Mouse (Mus musculus): Measurements from ENCODE around the gene H2-Ke6.
A peak's percentile ranks its signal among the peaks of the same experiment; 100 is the strongest.

The H2-Ke6 gene

GRCm38 (mm10) chr17:34027656-34028223, at the start of gene H2-Ke6:
H2-Ke6 (minus strand) TSS chr17:34028060.
- DNase-seq (ENCODE audit: low spot score): peak; percentile 86

DNA sequence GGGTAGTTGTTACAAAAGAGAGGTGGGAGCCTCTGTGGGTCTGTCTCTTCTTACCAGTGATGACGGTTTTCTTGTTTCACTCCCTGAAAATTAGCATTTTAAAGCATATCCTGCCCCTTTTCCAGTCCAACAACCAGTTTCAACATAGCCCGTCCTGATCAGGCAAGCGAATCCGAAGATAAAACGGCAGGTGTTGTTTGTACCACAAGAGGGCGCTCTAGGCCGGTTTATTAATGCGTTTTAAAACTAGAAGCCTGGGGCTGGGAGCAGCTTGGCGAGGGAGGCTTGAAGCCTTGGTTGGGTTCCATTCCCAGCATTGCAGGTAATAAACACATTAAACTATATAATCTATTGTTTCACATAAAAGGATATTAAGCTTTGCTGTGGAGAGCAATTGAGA, 49.7 kb upstream of the H2-Ke6 start:
- peak; percentile 39 for DNase-seq (ENCODE audit: low spot score)

DNA sequence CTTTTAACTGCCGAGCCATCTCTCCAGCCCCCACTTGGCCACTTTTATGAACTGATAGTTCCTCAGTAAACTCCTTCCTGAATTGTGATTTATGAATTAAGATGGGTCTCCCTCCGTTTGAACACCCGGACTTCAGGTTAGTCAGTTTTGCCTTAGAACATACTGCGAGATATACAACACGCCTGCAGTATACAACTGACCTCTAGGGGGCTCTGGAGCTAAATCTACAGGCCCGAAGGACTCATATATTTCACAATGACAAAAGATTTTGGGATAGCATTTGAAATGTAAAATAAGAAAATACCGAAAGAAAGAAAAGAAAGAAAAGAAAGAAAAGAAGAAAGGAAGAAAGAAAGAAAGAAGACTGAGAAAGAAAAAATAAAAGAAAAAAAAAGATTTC, 47.4 kb upstream of the H2-Ke6 start:
- DNase-seq (ENCODE audit: low spot score): peak; percentile 79

DNA sequence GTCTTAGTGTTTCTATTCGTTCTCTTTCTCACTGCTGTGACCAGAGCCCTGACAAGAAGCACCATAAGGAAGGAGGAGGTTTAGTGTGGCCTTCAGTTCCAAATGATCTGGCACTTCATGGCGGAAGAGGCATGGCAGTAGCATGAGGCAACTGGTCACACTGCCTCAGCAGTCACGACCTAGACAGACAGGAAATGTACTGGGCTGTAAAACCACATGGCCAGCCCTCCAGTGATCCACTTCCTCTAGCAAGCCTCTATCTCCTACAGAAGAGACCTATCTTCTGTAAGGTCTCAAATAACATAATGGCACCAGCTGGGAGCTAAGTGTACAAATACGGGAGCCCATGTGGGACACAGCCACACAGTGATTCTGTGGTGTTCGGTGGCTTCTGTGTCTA, 44.2 kb upstream of the H2-Ke6 start:
- no peak for DNase-seq (ENCODE audit: low spot score)

DNA sequence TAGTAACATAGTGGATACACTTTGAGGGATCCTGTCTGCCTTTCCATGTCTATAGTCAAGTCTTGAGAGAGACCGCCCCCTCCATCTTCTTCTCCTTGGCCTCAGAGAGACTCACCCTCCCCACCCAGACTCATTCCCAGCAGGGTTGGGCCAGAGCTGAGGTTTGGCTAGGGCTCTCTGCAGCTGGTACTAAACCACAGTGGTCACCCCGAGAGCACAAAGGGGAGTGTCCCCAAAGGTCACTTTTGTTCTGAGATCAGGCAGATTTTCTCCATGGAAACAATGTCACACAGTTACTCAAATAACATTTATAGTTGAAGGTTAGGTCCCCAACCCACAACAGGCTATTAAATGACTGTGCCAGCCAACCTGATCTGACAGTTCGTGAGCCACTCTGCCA, 41.0 kb upstream of the H2-Ke6 start:
- DNase-seq (ENCODE audit: low spot score): no peak

DNA sequence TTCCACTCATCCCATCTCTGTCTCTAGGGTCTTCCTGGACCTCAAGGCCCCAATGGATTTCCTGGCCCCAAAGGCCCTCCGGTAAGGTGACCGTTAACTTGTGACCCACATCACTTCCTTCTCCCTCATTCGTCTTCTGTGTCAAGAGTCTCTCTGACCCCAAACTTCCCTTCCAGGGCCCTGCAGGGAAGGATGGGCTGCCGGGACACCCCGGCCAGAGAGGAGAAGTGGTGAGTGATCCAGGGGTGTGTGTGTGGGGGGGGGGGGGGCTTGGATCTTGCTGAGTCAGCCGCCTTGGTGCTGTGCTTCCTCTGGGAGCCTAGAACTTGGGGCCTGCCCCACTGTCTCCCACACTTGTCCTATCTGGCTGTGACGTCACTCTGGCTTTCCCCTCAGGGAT, 29.4 kb upstream of the H2-Ke6 start:
- no peak for DNase-seq (ENCODE audit: low spot score)

- DNase-seq (ENCODE audit: low spot score): no peak
Measured at GRCm38 (mm10) chr17:34047404-34048050, 19.7 kb upstream of the H2-Ke6 start.

- DNase-seq (ENCODE audit: low spot score): no peak
Measured at GRCm38 (mm10) chr17:34045941-34046340, 18.1 kb upstream of the H2-Ke6 start.

GRCm38 (mm10) chr17:34039562-34040450, 11.9 kb upstream of the H2-Ke6 start:
- no peak for DNase-seq (ENCODE audit: low spot score)

- no peak for DNase-seq (ENCODE audit: low spot score)
Measured at GRCm38 (mm10) chr17:34038878-34039561, 11.2 kb upstream of the H2-Ke6 start, which contains the start of gene Col11a2. Col11a2 (plus strand) TSS chr17:34039437.

DNA sequence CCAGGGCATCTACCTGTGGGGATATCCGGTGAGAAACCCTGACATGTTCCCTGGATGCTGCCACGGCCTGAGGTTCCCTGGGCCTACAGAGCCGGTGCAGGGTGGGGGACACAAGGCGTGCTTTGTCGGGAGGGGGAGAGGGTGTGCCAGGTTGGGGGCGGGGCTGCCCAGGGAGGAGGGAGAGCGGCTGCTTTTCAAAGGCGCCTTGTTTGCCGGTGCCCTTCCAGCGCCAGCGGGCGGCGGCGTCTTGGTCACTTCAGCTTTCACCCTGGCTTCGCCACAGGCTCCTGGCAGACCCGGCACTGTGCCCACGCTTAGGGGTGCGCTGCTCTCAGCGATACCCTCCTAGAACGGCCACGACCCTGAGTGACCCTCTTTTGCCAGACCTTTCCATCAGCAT, 10.6 kb upstream of the H2-Ke6 start:
- DNase-seq (ENCODE audit: low spot score): no peak

- no peak for DNase-seq (ENCODE audit: low spot score)
Measured at GRCm38 (mm10) chr17:34037241-34037640, 9.4 kb upstream of the H2-Ke6 start.

DNA sequence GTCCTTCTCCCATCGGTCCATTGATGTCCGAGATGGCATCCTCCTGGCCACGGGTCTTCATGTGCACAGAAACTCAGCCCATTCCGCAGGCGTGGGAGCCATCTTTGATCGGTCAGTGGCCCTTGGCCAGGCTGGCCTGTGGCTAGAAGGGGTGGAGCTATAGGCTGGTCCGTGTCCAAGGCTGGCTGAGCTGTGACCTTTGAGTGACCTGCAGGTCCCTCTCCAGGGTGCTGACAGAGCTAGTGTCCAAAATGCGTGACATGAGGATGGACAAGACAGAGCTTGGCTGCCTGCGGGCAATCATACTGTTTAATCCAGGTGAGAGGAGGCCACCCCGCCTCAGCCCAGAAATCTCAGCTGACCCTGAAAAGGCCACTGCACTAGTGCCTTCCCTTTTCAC, 8.8 kb upstream of the H2-Ke6 start:
- no peak for DNase-seq (ENCODE audit: low spot score)

DNA sequence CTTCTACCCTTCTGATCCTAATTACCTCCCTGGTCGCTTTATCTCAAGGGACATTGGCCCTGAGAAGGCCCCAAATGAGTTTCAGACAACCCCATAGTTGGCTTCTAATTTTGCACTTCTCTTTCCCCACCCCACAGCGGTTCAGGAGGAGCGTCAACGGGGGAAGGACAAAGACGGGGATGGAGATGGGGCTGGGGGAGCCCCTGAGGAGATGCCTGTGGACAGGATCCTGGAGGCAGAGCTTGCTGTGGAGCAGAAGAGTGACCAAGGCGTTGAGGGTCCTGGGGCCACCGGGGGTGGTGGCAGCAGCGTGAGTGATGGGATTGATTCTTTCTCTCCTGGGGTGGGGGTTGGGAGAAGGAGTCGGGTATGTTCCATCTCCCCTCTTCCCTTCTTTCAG, 7.7 kb upstream of the H2-Ke6 start:
- DNase-seq (ENCODE audit: low spot score): no peak

GRCm38 (mm10) chr17:34034064-34034463, 6.2 kb upstream of the H2-Ke6 start:
- DNase-seq (ENCODE audit: low spot score): no peak

DNA sequence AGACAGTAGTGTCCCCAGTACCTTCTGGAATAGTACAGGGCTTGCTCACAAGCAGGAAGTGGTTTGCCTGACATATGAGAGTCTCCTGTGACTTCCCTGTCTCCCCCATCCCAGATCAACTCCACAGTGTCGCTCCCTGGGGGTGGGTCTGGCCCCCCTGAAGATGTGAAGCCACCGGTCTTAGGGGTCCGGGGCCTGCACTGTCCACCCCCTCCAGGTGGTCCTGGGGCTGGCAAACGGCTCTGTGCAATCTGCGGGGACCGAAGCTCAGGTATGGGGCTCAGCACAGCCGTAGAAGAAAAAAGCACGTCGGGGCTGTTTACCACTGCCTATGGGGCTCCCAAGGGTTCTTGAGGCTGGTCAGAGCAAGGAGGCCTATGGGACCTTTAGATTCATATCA, 5.6 kb upstream of the H2-Ke6 start:
- no peak for DNase-seq (ENCODE audit: low spot score)

GRCm38 (mm10) chr17:34032806-34033205, 4.9 kb upstream of the H2-Ke6 start:
- no peak for DNase-seq (ENCODE audit: low spot score)

- no peak for DNase-seq (ENCODE audit: low spot score)
Measured at GRCm38 (mm10) chr17:34032174-34032632, 4.3 kb upstream of the H2-Ke6 start.

GRCm38 (mm10) chr17:34031465-34032173, 3.8 kb upstream of the H2-Ke6 start, which contains the start of the genes Slc39a7 and Rxrb:
Slc39a7 (minus strand) TSS chr17:34031682.
Rxrb (plus strand) TSS chr17:34031812.
- peak; percentile 94 for DNase-seq (ENCODE audit: low spot score)

DNA sequence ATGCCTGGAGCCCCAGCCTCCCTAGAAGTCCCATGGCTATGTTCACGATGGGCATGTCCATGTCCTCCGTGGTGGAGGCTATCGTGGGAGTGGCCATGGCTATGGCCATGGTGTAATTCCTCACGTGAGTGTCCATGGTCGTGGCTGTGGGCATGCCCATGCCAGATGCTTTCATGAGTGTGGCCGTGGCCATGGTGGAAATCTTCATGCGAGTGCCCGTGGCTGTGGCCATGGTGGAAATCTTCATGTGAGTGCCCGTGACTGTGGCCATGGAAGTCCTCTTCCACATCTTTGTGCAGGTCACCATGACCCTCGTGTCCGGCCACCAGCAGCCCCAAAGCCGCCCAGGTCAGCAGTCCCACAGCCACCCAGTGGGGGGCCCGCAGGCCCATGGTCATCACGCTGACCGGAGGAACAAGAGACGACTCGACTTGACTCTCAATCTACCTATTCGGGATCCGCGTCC, 3.0 kb upstream of the H2-Ke6 start:
- no peak for DNase-seq (ENCODE audit: low spot score)

- no peak for DNase-seq (ENCODE audit: low spot score)
Measured at GRCm38 (mm10) chr17:34029890-34030595, 2.2 kb upstream of the H2-Ke6 start.

Measured in layer of hippocampus, adult 9-10 months (tissue).